Mouse (Mus musculus) left cerebral cortex, postnatal 4 days (tissue): Measurements from ENCODE around the gene Ppp2r5c. TPM values are rescaled to one million over a fixed set of nuclear protein-coding genes. Genes with fewer than 3 reads are reported as not detected.
A peak's percentile ranks its signal among the peaks of the same experiment; 100 is the strongest.

Source experiments
- DNase-seq: peaks from one replicate; pipeline ENCODE4 v3.0.0-alpha.2; 2022
- intact Hi-C: fragments of 180-260 bp; cut with DNase I; formaldehyde crosslinking; loops from one replicate; pipeline ENCODE4 v1.15.1; 2025
- total RNA-seq, 2 experiments: library from RNA; stranded (reverse); gene quantifications; 2 replicates each; pipeline ENCODE4 v1.2.3; 2021

Ppp2r5c gene
- total RNA-seq, 2 experiments from 2014 or later, result 201 to 210 TPM

GRCm38 (mm10) chr12:110437367-110437703 is 9.6 kb upstream of the Ppp2r5c start:
- intact Hi-C loops, result no loop called here
- peak; percentile 67 for DNase-seq

DNA sequence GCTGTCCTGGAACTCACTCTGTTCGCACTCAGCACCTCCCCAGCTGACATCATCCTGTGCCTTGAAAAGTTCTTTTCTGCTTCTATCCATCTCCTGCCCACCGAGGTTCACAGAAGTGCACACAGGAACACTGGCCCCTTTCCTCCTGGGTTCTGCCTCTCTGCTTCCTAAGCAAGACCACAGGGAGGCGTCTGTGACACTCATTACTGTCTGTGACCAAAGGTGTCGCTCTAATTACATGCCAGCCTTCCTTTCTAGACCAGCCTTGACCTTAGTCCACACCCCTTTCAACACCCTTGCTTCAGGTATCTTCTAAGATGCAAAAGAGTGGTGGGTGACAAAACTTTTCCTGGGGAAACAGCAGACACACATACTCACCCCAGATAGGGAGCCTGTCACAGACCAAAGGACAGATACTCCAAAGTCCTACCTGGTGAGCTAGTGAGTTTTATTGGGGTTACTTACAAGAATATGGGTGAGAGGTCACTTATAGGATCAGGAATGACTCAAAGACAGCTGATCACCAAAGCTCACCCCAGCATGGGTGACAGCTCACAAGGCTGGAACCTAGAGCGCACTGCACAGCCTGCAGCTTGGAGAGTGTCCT is 8.4 kb upstream of the Ppp2r5c start:
- intact Hi-C loops, result no loop called here
- DNase-seq, result no peak

DNA sequence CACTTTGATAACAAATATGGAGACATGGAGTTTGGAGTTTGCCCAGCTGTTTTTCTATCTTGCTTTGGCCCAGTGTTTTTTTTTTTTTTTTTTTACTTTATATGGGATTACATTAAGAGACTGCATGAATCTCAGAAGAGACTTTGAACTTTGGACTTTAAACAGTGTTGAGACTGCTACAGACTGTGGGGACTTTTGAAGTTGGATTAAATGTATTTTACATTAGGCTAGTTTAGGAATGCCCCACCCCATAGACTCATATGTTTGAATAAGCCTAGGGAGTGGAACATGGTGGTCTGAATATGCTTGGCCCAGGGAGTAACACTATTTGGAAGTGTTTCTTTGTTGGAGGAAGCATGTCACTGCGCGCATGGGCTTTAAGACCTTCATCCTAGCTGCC is 4.7 kb upstream of the Ppp2r5c start:
- no peak for DNase-seq
- intact Hi-C loops, result no loop called here

DNA sequence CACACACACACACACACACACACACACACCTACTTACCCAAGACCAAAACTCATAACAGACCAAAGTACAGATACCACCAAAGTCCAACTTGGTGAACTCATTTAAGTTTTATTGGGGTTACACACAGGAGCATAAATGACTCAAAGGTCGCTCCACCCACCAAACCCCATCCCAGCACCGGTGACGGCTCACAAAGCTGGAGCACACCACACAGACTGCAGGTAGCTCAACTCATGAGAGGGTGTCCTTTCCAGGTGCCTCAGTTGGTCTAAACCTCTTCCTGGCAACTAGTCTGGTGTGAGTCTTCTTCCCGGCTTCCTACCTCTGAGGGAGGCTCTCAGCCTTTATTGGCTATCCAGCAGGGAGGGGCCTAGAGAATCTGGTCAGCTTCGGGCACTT is 2.4 kb upstream of the Ppp2r5c start:
- intact Hi-C loops, result no loop called here
- DNase-seq, result no peak

GRCm38 (mm10) chr12:110445775-110446174 is 1.1 kb upstream of the Ppp2r5c start:
- no peak for DNase-seq
- intact Hi-C loops, result no loop called here

DNA sequence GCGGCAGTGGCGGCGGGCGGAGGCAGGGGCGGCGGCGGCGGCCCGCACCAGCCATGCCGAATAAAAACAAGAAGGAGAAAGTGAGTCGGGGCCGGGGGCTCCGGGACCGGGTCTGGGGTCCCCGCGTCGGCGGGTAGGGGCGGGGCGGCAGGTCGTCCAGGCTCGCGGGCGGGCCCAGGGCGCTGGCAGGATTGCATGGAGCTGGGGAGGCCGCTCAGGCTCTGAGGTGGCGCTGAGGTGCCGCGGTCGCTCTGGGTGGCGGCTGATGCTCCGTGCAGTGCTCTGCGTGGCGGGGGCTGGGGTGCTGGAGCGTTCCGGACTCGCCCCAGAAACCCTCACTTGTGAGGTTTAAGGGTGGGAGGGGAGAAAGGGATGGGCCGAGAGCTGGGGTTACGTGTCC is 386 bp downstream of the Ppp2r5c start:
- DNase-seq, result peak; percentile 47
- intact Hi-C loops, result no loop called here

DNA sequence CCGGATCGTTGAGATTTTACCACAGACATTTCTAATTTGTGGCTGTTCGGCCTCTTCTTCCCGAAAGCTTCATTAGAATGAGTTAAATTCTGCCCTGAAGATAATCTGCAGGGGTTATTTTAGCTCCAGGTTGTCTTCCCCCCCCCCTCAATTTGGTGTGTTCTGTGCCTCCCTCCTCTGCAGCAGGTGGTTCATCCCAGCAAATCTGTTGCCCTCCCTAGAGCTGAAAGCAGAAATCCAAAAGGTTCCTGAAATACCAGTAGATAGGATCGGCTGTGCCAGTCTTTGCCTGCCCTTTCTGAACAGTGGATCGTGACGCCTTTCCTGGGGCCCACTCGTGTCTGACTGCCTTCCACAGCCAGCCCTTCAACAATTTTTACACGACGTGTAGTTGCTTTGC is 1.8 kb downstream of the Ppp2r5c start:
- intact Hi-C loops, result no loop called here
- no peak for DNase-seq

GRCm38 (mm10) chr12:110454223-110454622 is 7.3 kb downstream of the Ppp2r5c start:
- intact Hi-C loops, result loop anchor here (10.0 kb wide), 1 partner anchor 111 kb away; no protein-coding TSS in a partner anchor
- peak; percentile 66 for DNase-seq

- DNase-seq, result no peak
- intact Hi-C loops, result loop anchor here (10.0 kb wide), 1 partner anchor 109 kb away; no protein-coding TSS in a partner anchor
Observed at GRCm38 (mm10) chr12:110456024-110456423, 9.1 kb downstream of the Ppp2r5c start.

DNA sequence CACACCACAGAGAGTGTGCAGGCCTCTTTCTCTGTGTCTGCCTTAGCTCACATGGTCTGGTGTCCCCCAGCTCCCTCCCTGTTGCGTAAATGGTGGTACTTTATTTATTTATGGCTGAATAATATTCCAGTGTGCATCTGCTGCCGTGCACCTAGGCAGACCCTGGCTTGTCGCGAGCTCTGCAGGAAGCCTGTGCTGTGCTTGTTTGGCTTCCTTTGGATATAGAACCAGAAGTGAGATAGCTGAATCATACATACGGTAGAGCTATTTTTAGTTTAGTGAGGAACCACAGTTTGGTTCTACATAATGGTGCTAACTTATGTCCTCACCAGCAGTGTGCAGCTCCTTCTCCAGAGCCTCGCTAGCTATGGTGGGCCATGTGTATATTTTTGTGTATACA is 11.7 kb downstream of the Ppp2r5c start:
- no peak for DNase-seq
- intact Hi-C loops, result loop anchor here (10.0 kb wide), 1 partner anchor 106 kb away; no protein-coding TSS in a partner anchor

DNA sequence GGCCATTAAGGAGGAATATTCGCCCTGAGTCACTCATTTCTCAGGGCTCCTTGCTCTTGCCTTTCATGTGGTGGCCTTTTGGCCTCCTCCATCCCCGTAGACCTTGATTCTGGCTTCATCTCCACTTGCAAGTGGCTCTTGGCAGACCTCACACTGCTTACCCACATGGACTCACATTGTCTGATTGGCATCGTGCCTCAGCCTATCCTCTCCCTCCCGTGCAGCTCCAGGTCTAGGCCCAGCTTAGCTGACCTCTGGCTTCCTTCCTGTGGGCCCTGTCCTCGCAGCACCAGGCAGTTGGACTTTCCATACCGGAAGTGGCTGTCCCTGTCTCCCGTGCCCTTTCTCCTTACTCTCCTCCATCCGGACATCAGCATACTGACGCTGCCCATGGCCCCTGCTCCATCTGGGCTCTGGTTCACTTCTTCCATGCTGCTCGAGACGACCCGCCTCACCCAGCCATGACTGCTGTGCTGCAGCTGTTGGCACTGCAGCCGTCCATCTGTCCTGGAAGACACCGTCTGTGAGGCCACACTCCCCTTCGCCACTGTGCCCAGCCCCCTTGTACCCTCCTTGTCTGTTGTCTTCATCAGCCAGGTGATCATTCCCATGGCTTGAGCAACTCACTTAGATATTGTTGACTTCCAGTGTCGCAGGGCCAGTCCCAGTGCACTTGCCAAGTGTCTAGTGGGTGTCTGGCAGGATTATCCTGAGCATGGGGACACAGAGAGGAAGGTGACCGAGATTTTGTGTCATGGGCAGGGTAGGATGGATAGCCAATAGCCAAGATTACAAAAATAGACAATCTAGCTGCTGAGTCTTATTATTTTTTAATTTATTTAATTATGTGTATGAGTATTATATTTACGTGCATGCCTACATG is 13.7 kb downstream of the Ppp2r5c start:
- DNase-seq, result peak; percentile 74
- intact Hi-C loops, result no loop called here

DNA sequence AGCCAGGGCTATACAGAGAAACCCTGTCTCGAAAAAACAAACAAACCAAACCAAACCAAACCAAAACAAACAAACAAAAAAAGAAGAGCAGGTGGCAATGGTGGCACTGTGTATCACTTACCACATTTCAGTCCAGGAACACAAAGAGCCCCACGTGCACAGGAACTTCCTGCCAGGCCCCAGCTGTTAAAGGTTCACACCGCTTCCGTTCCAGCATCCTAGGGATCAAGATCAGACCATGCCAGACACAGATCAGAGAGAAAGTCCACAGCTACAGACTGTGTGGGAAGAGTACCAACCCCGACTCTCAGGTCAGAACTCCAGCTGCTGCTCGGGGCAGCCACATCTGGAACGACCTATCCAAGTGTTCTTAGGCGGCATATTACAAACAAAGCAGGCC is 16.8 kb downstream of the Ppp2r5c start:
- DNase-seq, result no peak
- intact Hi-C loops, result no loop called here

DNA sequence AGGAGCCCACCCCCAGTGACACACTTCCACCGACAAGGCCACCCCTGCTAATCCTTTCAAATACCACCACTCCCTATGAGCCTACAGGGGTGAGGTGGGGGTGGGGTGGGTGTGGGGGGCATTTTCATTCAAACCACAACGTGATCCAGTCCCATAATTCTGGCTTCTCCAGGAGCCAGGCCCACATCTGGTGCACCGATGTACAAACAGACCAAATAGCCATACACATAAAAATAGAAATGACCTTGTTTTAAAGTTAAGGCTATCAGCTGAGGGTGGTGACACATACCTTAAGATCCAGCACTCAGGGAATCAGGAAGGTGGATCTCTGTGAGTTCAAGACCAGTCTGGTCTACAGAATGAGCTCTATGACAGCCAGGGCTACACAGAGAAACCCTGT is 24.5 kb downstream of the Ppp2r5c start:
- no peak for DNase-seq
- intact Hi-C loops, result no loop called here

GRCm38 (mm10) chr12:110472247-110472646 is 25.3 kb downstream of the Ppp2r5c start:
- no peak for DNase-seq
- intact Hi-C loops, result no loop called here

DNA sequence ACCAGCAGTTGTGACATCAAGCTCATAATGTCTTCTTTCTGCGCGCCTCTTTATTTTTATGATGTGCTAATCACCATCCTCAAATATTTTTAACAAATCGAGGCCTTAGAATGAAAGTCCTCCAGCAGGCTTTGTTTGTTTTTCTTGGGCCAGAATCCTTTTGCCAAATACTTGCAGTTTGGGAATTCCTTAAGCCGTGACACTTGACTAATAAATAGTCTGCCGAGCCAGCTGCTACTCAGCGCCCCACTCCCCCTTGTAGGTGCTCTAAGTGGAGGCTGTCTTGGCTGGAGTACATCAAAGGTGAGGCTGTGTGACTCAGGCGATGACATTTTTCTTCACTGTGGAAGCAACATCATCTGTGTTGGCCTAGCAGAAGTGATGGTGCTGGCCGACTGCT is 27.6 kb downstream of the Ppp2r5c start:
- no peak for DNase-seq
- intact Hi-C loops, result no loop called here

GRCm38 (mm10) chr12:110476561-110476960 is 29.6 kb downstream of the Ppp2r5c start:
- no peak for DNase-seq
- intact Hi-C loops, result no loop called here

DNA sequence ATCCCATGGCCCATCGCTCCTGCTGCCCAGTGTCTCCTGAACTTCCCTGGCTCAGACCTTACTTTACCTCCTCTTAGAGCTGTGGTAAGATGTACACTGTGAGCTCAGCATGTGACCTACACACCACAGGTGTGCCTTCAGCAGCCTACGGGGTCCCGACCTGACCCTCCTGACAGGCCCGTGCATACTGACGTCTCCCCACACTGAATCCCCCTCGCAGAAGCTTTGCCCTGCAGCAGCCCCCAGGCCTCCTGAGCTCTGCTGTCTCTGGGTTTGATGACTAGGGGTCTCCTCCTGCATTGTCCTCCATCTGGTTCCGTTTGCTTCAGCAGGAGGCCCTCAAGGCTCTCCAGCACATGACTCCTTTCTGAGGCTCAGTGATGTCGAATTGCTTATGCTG is 31.0 kb downstream of the Ppp2r5c start:
- intact Hi-C loops, result no loop called here
- no peak for DNase-seq

DNA sequence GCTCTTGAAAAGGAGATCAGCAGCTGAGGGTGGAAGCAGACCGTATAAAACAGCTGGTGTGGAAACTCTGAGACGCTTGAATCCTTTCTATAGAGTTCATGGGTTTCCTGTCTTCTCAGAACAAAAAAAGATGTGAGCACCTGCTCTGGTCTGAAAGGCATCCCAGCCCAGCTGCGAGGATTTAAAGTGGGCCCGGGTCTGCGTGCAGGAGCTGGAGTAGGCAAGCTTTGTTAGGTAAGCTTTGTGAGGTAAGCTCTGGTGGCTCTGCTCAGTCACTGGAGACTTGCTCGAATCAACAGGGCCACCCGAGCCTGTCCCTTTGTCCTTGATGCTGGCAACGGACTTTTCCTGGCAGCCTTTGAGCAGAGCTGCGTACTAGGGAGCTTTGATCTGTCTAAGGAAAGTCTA is 31.7 kb downstream of the Ppp2r5c start:
- DNase-seq, result no peak
- intact Hi-C loops, result no loop called here

DNA sequence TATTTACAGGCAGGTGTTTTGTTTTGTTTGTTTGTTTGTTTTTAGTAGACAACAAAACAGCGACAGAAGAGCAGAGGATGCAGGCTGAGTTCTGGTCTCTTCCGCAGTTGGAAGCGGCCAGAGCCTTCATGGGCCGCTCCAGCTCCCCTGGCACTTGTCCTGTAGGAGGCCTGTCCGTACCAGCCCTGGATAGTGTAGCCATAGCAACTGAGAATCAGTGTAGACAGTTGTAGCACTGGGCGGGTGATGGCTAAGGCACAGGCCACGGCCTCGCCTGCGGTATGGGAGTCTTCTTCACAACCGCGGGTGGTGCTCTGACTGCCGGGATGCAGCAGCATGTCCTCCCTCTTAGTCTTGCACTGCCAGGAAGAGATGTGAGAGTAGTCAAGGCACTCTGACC is 32.3 kb downstream of the Ppp2r5c start:
- intact Hi-C loops, result no loop called here
- no peak for DNase-seq

- intact Hi-C loops, result no loop called here
- DNase-seq, result no peak
Observed at GRCm38 (mm10) chr12:110480701-110481100, 33.8 kb downstream of the Ppp2r5c start.

- DNase-seq, result no peak
- intact Hi-C loops, result no loop called here
Observed at GRCm38 (mm10) chr12:110483761-110484160, 36.8 kb downstream of the Ppp2r5c start.
